Mouse (Mus musculus): ENCODE measurements around the gene Aph1b.

- TF ChIP-seq POLR2A (IDR thresholded peaks at IDR 0.05; ENCODE audit: control insufficient read depth, extremely low read depth, insufficient read depth, low read length, poor library complexity) (no peak), CTCF (IDR thresholded peaks at IDR 0.05; ENCODE audit: borderline replicate concordance, control insufficient read depth, extremely low read depth, insufficient read depth, low read length, poor library complexity) (no peak)
Observed at GRCm38 (mm10) chr9:66820996-66821395, 25.7 kb upstream of the Aph1b start.

Measured in thymus, adult 2 months (tissue).